Mouse (Mus musculus): ENCODE data around the gene Tmem145.
"Not testable (repeated sequence)": the region's sequence is repeated elsewhere in the genome, so short reads cannot be mapped to it uniquely, and the experiment has no call there.

Gene Tmem145

GRCm38 (mm10) chr7:25323219-25323618 is 17.3 kb downstream of the Tmem145 start:
- DNase-seq, result no peak

DNA sequence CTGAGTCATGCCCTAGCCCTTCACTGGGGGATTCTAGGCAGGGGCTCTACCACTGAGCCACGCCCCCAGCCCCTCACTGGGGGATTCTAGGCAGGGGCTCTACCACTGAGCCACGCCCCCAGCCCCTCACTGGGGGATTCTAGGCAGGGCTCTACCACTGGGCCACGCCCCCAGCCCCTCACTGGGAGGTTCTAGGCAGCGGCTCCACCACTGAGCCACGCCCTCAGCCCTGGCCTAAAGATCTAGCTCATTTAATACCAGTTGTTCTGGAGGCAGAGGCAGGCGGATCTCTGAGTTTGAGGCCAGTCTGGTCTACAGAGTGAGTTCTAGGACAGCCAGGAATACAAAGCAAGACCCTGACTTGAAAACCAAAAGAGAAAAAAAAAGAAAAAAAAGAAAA is 19.5 kb downstream of the Tmem145 start:
- not testable (repeated sequence) for DNase-seq

DNA sequence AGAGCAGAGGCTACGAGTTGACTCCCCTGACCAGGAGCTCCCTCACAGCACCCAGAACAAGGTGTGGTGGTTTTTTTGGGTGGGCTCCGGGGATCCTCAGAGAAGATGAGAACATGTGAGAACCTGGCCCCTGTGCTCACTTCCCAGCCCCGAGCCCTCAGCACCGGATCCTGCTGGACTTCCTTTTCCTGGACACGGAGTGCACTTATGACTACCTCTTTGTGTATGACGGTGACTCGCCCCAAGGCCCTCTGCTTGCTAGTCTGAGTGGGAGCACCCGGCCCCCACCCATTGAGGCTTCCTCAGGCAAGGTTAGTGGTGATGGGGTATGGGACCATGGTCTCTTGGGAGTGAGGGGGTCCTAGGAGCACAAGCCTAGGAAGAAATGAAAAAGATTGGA is 20.3 kb downstream of the Tmem145 start:
- no peak for DNase-seq

DNA sequence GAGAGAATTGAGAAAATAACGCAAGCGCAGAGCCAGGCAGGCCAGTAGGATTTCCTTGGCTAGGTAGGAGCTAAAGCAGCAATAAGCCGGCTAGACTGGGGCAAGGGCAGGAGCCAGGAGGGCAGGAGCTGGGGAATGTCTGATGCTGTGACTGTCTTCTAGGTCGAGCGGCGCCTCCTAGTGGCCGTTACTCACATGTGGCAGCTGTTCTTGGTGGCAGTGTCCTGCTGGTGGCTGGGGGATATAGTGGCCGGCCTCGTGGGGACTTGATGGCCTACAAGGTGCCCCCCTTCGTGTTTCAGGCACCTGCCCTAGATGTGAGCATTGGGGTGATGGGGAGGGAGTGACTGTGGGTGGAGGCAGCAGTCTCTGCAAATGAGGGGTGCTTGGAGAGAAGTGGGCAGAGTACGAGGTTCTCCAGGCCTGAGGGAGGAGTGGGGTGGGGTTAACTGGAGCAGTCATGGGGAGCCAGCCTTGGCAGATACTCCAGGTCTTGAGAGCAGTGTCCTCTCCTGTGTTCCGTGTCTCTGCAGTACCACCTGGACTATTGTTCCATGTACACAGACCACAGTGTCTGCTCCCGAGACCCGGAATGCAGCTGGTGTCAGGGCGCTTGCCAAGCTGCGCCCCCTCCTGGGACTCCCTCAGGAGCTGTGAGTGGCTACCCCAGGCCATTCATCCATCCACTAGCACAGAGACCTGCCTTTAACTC is 27.8 kb downstream of the Tmem145 start:
- DNase-seq, result peak; percentile 82 to 89

- no peak for DNase-seq
These were observed 28.6 kb downstream of the Tmem145 start for GRCm38 (mm10) chr7:25334472-25334871.

DNA sequence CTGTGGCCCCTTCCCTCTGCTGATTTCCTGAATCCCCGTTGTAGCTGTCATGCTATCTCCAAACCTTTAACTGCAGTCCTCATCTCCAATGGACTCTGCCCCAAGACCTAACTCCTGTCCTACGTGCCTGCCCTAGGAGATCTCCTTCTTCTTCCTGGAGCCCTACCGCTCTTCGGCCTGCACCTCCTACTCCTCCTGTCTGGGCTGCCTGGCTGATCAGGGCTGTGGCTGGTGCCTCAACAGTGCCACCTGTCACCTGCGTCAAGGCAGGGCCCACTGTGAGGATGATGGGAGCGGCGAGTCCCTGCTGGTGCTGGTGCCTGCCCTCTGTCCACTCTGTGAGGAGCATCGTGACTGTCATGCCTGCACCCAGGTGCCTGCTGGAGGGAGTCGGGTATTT is 33.4 kb downstream of the Tmem145 start:
- no peak for DNase-seq

DNA sequence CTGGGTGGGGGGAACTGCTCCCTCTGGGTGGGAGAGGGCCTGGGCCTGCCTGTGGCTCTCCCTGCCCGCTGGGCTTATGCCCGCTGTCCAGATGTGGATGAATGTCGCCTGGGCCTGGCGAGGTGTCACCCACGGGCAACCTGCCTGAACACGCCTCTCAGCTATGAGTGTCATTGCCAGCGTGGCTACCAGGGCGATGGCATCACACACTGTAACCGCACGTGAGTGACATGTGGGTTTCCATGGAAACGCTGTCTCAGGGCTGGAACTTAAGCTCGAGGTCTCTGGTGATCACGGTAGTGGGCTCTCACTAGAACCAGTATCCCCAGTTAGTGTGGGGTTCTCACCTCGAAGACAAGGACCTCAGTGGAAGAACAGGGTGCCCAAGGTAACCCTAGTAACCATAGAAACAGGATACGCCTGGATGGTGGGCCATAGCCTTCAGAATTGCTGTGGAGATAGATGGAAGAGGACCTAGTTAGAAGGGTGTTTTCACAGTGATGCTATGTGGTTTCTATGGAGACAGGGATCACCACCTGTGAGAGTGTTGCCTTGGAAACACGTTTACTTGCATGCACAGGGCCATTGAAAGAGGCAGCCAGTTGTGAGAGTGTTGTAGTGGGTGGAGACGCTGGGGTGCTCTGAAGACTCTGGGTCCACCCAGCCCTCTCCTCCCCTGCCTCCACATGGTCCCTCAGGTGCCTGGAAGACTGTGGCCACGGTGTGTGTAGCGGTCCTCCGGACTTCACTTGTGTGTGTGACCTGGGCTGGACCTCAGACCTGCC is 35.3 kb downstream of the Tmem145 start:
- DNase-seq, result no peak

DNA sequence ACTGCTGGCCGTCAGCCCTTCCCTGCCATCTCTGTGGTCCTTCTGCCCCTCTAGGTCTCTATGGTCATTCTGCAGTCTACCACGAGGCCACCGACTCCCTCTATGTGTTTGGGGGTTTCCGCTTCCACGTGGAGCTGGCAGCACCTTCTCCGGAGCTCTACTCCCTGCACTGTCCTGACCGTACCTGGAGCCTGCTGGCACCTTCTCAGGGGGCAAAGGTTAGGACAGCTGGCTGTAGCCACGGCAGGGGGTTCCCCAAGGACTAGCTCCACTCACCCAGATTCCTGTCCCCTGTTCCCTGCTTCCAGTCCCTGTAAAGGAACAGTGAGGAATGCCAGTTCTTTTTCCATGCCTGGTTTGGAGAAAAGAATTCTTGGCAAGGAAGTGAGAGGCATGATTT is 43.0 kb downstream of the Tmem145 start:
- DNase-seq, result peak; percentile 51 to 81

GRCm38 (mm10) chr7:25358721-25359206 is 52.9 kb downstream of the Tmem145 start:
- no peak for DNase-seq

DNA sequence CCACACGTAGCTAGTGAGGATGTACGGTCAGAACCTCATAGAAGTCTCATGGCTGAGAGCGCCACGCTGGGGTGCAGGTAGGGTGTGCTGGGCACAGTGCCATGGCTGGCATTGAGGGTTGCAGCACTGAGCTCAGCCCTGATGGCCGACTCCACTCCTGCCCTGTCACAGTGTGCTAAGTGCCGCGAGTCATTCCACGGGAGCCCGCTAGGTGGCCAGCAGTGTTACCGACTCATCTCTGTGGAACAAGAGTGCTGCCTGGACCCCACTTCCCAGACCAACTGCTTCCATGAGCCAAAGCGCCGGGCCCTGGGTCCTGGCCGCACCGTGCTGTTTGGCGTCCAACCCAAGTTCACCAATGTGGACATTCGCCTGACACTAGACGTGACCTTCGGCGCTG is 57.2 kb downstream of the Tmem145 start:
- DNase-seq, result peak in 1 of 2 experiments; percentile 46

GRCm38 (mm10) chr7:25363632-25364031 is 57.7 kb downstream of the Tmem145 start:
- no peak for DNase-seq

Data from kidney, postnatal 36 days (tissue).